Mouse (Mus musculus) common myeloid progenitor, adult 5-6 weeks (primary cell): ENCODE data around the gene Nek7. TPM values are rescaled to one million over a fixed set of nuclear protein-coding genes. Genes with fewer than 3 reads are reported as not detected.

Experiments used
- ATAC-seq: replicated peaks from 2 replicates; pipeline ENCODE4 v1.8.0; 2016; ENCODE audit warnings: low read depth, mild to moderate bottlenecking, moderate TSS enrichment, inconsistent platforms; ENCODE audit not compliant: poor library complexity, severe bottlenecking
- total RNA-seq: library from RNA; stranded (forward); fragments of 200-1000, 187-1606 nt; gene quantifications from 2 replicates; pipeline ENCODE4 v1.2.3, GENCODE M21; 2017

Nek7 gene
- total RNA-seq, 1 experiment from 2014 or later = 30.5 TPM

- no peak for ATAC-seq
These were observed 44.3 kb downstream of the Nek7 start for GRCm38 (mm10) chr1:138575629-138576028.

DNA sequence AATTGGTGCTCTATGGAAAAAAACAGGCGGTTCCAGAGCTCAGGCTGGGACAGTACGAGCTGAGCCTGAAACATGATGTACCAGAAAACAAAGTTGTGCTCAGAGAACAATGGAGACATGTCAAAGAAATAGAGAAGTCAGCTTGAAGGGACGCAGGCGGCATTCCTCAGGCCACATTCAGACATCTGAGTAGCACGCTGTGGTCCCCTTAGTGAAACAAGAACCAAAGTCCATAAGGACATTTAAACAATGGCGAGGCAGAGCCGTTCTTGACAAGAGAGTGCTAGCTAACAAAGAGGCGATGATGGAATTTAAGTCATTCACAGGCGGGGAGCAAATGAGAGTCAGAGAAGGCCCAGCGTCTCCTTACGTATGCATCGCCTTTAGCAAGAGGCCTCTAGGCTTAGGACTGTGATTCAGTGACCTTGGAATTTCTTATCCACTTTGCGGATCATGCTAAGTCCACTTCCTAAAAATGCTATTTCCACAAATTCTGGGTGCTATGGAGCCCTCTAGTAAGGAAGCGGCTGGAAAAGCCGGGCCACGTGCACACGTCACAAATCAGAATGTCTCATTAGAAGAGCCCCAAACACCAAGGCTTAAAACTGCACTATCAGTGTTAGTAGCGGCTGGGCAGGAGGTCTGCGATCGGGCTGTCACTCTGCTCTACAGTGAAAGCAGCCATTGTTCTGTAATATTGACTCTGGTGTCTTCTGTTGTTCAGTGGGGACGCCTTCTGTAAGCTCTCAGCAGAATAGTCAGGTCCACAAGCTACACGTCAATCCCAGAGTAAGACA is 48.2 kb downstream of the Nek7 start:
- no peak for ATAC-seq

GRCm38 (mm10) chr1:138571038-138571441 is 48.9 kb downstream of the Nek7 start:
- ATAC-seq = peak; percentile 56

DNA sequence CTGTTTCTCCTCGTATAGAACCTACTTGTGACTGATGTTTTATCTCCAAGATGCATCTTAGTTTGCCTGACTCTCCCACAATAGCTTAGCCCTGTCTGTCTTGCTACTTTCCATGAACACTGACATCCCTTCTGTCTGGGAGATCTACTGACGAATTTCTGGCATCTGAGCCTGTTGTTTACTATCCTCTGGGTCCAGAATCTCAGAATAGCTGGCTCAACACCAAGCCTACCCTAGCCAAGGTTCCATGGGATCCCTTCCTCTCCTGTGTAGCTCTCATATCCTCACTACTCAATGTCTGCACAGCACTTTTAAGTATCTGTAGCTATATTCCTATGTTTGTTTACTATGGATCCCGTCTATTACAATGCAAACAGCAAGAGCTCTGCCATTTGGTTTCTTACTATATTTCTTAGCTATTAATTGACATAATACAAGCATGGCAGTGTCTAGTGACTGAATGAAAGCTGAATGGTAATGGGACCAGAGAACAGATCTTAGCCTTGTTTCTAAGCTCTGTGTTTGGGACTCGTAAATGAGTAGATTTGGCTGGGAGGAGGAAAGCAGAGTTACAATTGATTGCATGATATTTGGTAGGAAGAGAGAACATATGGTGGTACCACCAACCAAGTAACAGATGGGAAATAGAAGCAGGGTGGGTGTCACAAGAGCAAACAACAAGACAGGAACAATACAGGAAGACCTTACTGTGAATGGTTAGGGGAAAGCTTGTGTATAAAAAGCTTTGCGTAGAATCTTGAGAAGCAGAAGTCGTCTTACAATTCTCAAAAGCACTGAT is 51.3 kb downstream of the Nek7 start:
- no peak for ATAC-seq

DNA sequence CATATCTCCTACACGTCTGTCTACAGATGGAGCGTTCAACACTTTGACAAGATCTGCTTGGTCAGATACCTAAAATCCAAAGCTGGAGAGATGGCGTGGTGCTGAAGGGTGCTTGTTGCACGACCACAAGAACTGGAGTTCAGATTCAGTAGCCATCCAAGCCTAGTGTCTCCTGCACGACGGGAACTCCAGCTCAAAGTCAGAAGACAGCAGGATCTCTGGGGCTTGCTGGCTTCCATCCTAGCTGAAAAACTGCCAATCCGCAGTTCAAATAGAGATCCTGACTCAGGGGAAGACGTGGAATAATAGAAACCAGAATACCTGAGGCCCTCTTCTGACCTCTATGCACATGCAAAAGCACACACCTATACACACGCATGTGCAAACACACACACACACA is 52.0 kb downstream of the Nek7 start:
- ATAC-seq = no peak

DNA sequence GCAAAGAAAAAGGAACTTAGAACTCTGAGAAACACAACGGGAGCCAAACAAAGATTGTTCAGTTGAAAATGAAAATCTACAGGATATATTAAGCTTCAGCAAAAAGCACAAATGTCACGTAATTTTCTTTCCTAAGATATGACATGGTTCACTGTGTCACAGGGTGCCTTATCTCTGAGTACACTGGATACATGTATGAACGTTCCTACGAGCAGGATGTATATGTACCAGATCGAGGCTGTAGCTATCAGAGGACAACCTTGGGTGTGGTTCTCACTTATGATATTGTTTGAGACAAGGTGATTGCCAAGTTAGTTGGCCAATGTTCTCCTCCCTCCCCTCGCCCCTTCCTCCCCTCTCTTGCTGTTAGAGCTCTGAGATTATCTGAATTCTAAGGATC is 55.3 kb downstream of the Nek7 start:
- no peak for ATAC-seq

DNA sequence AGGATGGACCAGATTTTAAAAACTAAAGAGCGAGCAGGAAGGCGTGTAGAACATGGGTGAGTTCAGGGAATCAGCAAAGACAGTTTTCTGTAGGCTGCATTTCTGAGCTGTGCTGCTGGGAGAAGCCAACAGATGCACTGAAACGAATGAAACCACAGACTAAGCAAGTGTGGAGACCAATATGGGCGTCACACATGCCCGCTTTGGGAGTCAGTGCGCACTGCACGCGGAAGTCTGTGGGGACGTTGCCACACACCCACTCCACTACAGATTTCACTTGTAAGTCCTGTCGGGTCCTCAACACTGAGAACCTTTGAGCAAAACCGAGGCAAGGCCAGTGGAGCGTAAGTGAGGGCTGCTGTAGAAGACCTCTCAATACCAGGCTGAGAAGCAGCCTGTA is 59.2 kb downstream of the Nek7 start:
- ATAC-seq = no peak

- ATAC-seq = no peak
These were observed 60.5 kb downstream of the Nek7 start for GRCm38 (mm10) chr1:138559213-138560101.

DNA sequence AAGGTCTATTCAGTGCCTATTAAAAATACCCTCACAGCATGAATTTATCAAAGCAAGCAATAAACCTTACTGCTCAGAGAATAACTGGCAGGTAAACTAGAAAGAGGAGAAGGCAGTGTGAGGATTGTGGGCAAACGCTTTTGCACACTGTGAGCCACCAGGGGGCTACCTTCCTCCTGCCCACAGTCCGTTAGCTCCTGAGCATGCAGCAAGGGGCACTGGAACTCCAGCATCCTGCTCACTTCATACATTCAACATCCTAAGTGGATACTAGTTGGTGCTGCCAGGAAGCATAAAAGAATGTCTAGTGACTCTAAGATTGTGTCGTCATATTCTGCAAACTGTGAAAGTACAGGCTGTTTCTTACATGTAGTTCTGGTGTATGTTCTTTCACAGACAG is 61.6 kb downstream of the Nek7 start:
- peak; percentile 74; the same call in 1 of the 2 replicates for ATAC-seq

DNA sequence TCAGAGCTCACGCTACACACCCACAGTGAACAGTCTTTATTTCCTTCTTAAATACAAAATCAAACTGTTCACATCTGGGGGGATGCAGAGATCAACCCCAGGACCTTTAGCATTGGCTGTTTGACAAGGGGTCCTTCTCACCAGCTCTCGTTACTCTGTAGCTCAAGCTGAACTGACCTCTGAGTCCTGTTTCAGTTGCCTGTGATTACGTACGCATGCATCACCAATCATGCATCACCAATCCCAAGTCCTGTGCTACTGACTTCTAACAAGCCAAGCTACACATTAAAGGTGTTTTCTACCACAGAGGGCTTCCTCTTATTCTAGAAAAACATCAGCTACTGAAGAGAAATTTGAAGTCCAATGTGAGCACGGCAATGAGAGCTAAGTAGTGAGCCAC is 65.0 kb downstream of the Nek7 start:
- no peak for ATAC-seq

DNA sequence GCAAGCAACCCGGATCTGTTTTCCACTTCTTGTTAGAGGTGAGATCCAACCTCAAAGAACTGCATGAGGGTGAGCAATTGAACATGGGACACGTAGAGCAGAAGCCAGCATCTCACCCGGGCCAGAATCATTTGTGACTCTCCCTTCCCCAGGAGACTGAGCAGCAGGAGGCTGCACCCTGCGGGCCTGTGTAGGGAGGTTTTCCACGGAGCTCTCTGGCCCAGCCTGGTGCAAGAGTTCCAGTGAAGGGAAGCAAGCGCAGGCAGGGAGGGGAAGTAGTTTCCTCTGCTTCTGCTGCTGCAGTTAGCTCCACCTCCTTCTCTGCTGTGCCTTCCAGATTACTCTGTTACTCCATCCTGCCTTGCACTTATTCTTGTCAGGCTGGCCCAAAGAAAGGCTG is 69.8 kb downstream of the Nek7 start:
- peak; percentile 97 for ATAC-seq

DNA sequence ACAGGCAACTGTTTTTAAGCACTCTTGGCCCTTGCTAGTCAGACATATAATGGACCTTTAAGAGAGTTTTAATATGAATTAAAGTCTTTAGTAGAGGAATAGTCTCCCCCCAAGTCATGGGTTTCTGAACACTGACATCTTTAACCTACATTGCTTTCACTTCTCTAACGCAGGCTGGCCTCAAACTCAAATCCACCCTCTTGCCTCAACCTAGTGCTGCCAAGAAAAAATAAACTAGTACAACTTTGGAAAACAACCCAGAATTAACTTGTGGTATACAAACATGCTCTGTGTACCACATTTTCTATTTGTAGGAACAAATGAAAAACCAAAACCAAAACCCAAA is 77.8 kb downstream of the Nek7 start:
- peak; percentile 42; the same call in 1 of the 2 replicates for ATAC-seq

GRCm38 (mm10) chr1:138541495-138542169 is 78.3 kb downstream of the Nek7 start:
- ATAC-seq = peak; percentile 67

DNA sequence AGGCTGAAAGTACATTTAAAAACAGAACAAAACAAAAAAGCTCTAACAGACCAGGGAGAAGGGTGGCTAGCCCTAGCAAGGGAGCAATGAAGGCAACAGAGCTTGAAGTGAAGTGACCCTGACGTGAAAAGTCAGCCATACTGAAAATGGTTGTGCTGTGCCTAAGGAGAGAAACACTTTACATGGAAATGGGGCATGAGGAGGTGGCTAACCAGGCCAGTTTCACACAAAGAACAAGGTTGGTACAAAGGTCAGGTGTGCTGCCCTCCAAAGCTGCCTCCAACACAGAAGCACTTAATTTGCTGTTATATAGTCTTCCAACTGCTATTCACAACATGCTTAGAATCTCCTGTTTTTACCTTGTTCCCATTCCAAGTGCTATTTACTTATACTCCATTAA is 80.2 kb downstream of the Nek7 start:
- ATAC-seq = no peak

DNA sequence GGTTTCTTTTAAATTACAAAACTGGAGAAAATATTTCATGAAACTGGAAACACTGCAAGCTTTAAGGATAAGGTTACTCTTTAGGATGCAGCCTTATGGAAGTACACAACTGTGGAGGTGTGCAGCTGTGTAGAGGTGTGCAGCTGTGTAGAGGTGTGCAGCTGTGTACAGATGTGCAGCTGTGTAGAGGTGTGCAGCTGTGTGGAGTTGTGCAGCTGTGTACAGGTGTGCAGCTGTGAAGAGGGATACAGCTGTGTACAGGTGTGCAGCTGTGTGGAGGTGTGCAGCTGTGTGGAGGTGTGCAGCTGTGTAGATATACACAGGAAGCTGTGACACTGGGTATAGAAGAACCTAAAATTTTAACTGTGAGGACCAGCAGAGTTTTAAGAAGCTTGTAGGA is 81.7 kb downstream of the Nek7 start:
- no peak for ATAC-seq

- no peak for ATAC-seq
These were observed 84.0 kb downstream of the Nek7 start for GRCm38 (mm10) chr1:138535758-138536574.

DNA sequence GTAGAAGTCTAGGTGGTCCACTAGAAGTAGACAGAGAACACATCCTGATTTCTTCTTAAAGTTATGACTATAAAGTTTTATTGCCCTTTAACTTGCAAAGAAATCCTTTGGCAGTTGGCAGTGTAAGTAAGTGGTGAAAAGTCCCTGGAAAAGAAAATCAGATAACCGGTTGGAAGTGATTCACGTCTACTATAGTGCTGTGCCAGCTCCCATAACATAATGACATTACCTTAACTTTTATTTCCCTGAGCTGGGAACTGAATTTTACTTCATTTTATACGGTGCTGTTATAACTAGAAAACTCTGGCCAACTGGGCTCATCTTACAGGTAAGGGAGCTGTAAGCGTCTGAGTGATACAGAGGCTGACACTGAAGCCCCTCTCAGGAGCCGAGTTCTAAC is 89.3 kb downstream of the Nek7 start:
- no peak for ATAC-seq

DNA sequence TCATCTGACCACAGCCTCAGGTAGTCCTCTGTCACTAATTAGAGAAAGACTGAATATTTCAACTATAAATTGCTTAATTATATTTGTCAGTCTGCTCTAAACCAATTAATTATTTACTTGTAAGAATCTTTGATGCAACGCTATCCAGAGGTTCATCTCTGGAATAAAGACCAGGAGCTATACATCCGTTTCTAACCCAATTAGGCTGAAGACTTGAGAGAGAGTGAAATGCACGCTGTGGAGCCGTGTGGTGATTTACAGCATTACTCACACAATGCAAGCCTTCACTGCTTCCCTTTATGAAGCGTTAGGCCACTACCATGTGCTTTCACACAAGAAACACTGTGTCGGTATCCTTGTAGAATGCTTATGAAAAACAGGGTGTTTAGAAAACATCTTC is 96.0 kb downstream of the Nek7 start:
- no peak for ATAC-seq

DNA sequence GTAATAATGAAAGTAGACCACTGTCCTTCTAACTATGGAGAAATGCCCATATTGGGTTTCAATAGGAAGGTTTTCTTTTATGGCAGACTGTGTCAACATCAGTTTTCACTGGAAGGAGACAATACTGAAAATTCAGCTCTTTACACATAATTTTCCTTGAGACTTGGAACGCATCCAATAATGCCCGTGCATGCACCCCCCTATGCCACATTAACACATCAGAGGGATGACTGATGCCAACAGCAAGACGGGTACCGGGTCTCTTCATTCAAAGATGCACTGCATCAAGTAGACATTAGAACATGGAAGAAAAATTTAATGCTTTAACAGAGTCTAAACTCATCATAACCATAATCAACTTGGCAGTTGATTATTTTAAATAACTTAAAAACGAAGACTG is 101.7 kb downstream of the Nek7 start:
- ATAC-seq = no peak
